Mouse (Mus musculus) left cerebral cortex, adult 11 months (tissue): ENCODE results near the gene Os9.
"Not testable (repeated sequence)": the region's sequence is repeated elsewhere in the genome, so short reads cannot be mapped to it uniquely, and the experiment has no call there.

ENCODE experiments used
- DNase-seq: peaks from one replicate; pipeline ENCODE4 v3.0.0; 2022; ENCODE audit warnings: low spot score

The Os9 gene

GRCm38 (mm10) chr10:127121066-127121477 is at the start of gene Os9:
Gene Os9 (minus strand): TSS chr10:127121131.
- peak; percentile 97 for DNase-seq

GRCm38 (mm10) chr10:127170002-127170401 is 49.1 kb upstream of the Os9 start:
- DNase-seq = no peak

- no peak for DNase-seq
Observed at GRCm38 (mm10) chr10:127167614-127168192, 46.8 kb upstream of the Os9 start.

- no peak for DNase-seq
Observed at GRCm38 (mm10) chr10:127166771-127167613, 46.1 kb upstream of the Os9 start.

- no peak for DNase-seq
Observed at GRCm38 (mm10) chr10:127166404-127166715, 45.4 kb upstream of the Os9 start.

- no peak for DNase-seq
Observed at GRCm38 (mm10) chr10:127165654-127166403, 44.9 kb upstream of the Os9 start.

- DNase-seq = no peak
Observed at GRCm38 (mm10) chr10:127165354-127165653, 44.4 kb upstream of the Os9 start.

- DNase-seq = peak; percentile 73
Observed at GRCm38 (mm10) chr10:127164631-127165353, 43.9 kb upstream of the Os9 start, which contains the start of gene B4galnt1. Gene B4galnt1 (plus strand): TSS chr10:127165225.

- DNase-seq = no peak
Observed at GRCm38 (mm10) chr10:127164190-127164589, 43.3 kb upstream of the Os9 start.

GRCm38 (mm10) chr10:127162771-127163261 is 41.9 kb upstream of the Os9 start:
- DNase-seq = not testable (repeated sequence)

GRCm38 (mm10) chr10:127160728-127161127 is 39.8 kb upstream of the Os9 start:
- no peak for DNase-seq

- DNase-seq = no peak
Observed at GRCm38 (mm10) chr10:127160081-127160480, 39.1 kb upstream of the Os9 start.

GRCm38 (mm10) chr10:127158471-127158870 is 37.5 kb upstream of the Os9 start:
- DNase-seq = no peak

GRCm38 (mm10) chr10:127156511-127156910 is 35.6 kb upstream of the Os9 start:
- DNase-seq = no peak

GRCm38 (mm10) chr10:127156089-127156488 is 35.2 kb upstream of the Os9 start:
- DNase-seq = no peak

GRCm38 (mm10) chr10:127154652-127155051 is 33.7 kb upstream of the Os9 start:
- DNase-seq = no peak

GRCm38 (mm10) chr10:127154241-127154640 is 33.3 kb upstream of the Os9 start:
- DNase-seq = no peak

- no peak for DNase-seq
Observed at GRCm38 (mm10) chr10:127153323-127153722, 32.4 kb upstream of the Os9 start.

- not testable (repeated sequence) for DNase-seq
Observed at GRCm38 (mm10) chr10:127152556-127152955, 31.6 kb upstream of the Os9 start.

GRCm38 (mm10) chr10:127151233-127151632 is 30.3 kb upstream of the Os9 start:
- not testable (repeated sequence) for DNase-seq

GRCm38 (mm10) chr10:127150471-127150872 is 29.5 kb upstream of the Os9 start:
- DNase-seq = no peak

GRCm38 (mm10) chr10:127147135-127147534 is 26.2 kb upstream of the Os9 start:
- DNase-seq = no peak
